Mouse (Mus musculus): ENCODE results near the gene Tma7. TPM values are rescaled to one million over a fixed set of nuclear protein-coding genes. Genes with fewer than 3 reads are reported as not detected.

Tma7 gene
- total RNA-seq, 2 experiments from 2014 or later = 186 to 241 TPM

- peak in 1 of 2 experiments; percentile 6 for DNase-seq (ENCODE audit: low spot score in 2 of 2)
These were observed 32.3 kb downstream of the Tma7 start for GRCm38 (mm10) chr9:109049996-109050673.

DNA sequence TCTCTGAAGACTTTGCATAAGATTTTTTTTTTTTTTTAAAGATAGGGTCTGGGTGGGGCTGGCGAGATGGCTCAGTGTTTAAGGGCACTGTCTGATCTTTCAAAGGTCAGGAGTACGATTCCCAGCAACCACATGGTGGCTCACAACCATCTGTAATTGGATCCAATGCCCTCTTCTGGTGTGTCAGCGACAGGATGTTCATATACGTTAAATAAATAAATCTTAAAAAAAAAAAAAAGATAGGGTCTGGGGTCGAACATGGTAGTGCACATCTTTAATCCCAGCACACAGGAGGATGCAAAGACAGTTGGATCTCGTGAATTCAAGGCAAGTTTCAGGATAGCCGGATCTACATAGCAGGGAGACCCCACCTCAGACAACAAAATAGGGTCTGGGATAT is 33.1 kb downstream of the Tma7 start:
- DNase-seq (ENCODE audit: low spot score in 2 of 2) = no peak

DNA sequence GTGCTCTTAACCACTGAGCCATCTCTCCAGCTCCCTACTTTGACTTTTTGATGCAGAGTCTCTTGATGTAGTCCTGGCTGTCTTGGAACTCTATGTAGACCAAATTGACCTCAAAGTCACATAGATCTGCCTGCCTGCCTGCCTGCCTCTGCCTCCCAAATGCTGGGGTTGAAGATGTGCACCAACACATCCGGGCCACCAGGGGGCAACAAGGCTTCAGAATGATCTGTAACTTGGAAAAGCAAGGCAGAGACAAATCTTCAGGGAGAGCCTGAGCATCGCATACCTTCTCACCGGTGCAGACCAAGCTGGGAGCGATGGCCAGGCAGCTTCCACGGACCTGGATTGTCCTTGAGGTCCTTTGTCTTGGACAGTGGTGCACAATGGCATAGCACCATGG is 36.1 kb downstream of the Tma7 start:
- DNase-seq (ENCODE audit: low spot score in 2 of 2) = peak; percentile 19 to 50

DNA sequence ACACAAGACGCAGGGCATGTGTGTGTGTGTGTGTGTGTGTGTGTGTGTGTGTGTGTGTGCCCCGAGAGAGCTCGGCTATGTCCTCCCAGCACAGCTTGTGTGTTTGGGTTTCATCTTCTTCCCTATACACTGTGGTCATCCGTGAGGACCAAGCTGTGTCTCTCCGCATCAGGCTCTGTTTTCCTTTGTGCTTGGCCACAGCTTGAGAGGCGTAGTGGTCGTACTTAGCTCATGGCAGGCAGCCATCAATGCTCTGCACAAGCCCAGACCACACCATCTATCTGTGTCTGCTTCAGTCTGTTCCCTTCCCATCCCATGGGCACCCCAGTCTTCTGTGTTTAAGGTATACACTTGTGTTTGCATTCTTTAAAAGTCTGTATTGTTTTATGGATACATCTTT is 41.0 kb downstream of the Tma7 start:
- peak in 1 of 2 experiments; percentile 6 for DNase-seq (ENCODE audit: low spot score in 2 of 2)

DNA sequence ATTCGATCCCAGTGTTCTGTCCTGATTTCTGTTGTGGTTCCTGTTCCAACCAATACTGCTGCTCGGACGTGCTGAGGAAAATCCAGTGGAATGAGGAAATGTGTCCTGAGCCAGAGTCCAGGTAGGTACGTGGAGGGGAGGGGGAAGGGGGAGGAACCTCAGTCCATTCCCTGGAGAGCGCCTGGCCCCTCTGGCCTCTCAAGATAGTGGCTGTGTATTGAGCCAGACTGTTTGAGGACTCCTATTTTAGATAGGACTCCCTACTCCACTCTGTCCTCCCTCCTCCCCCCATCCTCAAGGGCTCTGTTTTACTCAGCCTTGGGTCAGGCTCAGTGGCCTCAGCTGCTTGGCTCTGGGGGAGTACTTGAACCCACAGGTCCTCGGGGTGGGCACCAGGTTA is 41.5 kb downstream of the Tma7 start:
- peak in 1 of 2 experiments; percentile 10 for DNase-seq (ENCODE audit: low spot score in 2 of 2)

- DNase-seq (ENCODE audit: low spot score in 2 of 2) = peak; percentile 4 to 15
These were observed 42.2 kb downstream of the Tma7 start for GRCm38 (mm10) chr9:109040216-109040615.

GRCm38 (mm10) chr9:109039681-109040080 is 42.7 kb downstream of the Tma7 start:
- peak; percentile 7 to 12 for DNase-seq (ENCODE audit: low spot score in 2 of 2)

- peak in 1 of 2 experiments; percentile 59 for DNase-seq (ENCODE audit: low spot score in 2 of 2)
These were observed 43.5 kb downstream of the Tma7 start for GRCm38 (mm10) chr9:109038901-109039364.

- DNase-seq (ENCODE audit: low spot score in 2 of 2) = peak; percentile 80 to 85
These were observed 44.1 kb downstream of the Tma7 start, which contains the start of gene Shisa5 for GRCm38 (mm10) chr9:109038086-109038895. Shisa5 (plus strand) TSS chr9:109038565.

GRCm38 (mm10) chr9:109032435-109032834 is 50.0 kb downstream of the Tma7 start:
- DNase-seq (ENCODE audit: low spot score in 2 of 2) = peak in 1 of 2 experiments; percentile 12

DNA sequence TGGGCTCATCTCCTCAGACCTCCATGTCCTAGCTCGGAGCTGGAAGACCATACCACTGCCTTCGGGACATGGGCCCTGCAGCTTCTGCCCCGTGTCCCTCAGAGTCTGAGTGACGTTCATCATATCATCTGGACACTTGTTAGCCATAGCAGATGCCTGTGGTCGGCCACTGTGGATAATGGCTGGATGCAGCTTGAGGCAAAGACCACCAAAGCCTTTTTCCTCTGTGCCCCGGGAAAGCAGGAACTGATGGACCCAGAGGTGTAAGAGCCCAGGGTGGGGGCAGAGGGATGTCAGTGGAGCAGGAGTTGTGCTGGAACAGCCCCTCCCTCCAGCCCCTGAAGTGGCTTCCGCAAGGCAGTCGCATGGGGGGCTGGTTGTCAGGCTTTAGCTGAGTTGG is 50.7 kb downstream of the Tma7 start:
- DNase-seq (ENCODE audit: low spot score in 2 of 2) = peak; percentile 4 to 12

DNA sequence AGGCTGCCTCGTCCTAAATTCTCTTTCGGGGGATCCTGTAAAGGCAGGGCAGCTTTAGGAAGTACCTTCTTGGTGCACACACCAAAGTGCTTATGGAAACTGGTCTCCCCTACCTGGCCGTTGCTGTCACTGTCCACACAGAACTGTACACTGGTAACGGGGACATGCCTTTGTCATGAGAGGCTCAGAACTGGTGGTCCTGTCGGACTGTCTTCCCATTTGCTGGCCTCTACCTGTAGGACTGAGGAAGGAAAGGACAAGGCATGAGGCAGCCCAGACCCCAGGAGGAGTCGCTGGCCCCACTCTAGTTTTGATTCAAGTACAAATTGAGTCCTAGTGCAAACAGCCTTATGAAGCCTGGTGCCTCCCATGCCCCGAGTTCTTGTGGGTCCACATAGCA is 51.4 kb downstream of the Tma7 start:
- peak in 1 of 2 experiments; percentile 6 for DNase-seq (ENCODE audit: low spot score in 2 of 2)

DNA sequence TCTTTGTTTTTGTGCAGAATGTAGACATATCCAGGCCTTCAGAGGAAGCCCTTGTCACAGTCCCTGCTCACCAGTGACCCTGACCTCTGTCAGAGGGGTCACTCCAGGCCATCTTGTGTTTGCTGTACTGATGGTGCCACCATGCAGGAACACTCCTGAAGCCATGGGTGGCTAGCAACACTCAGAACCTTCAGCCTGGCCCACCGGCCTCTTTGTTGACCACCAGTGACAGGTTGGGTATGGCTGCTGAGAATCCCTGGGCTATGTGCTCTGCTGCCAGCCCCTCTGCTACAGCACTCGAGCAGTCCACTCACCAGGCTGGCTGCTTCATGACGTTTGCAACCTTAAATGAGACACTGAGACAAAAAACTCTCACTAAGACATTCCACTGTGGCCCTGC is 52.1 kb downstream of the Tma7 start:
- peak in 1 of 2 experiments; percentile 6 for DNase-seq (ENCODE audit: low spot score in 2 of 2)

GRCm38 (mm10) chr9:109028919-109029318 is 53.5 kb downstream of the Tma7 start:
- peak; percentile 6 to 10 for DNase-seq (ENCODE audit: low spot score in 2 of 2)

- peak in 1 of 2 experiments; percentile 4 for DNase-seq (ENCODE audit: low spot score in 2 of 2)
These were observed 54.0 kb downstream of the Tma7 start for GRCm38 (mm10) chr9:109028421-109028820.

DNA sequence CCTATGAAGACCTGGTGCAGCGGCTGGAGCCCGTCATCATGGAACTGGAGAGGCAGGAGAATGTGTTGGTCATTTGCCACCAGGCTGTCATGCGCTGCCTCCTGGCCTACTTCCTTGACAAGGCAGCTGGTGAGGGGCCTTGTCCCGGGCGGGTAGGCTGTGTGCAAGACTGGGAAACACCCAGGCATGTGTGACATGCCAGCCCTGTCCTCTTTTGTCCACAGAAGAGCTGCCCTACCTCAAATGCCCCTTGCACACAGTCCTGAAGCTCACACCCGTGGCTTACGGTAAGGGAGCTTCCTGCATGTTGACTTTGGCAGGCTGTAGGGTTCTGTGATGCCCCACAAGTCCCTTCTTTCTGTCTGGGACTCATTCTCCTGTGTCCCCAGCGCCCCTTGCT is 54.9 kb downstream of the Tma7 start:
- DNase-seq (ENCODE audit: low spot score in 2 of 2) = peak; percentile 18 to 40

Other genes with a start within 250 kb of the Tma7 start
- gene Slc26a6, start 229.3 kb downstream of the Tma7 start, total RNA-seq (2021) = 10 to 100 TPM in 1 of 2 experiments, 1 to 10 TPM in 1; 9.8 to 11.2 TPM
- not detected for gene Tmem89, start 168.0 kb downstream of the Tma7 start, total RNA-seq (2021)
- 100 to 1,000 TPM; 612 to 624 TPM for gene Uqcrc1, start 146.0 kb downstream of the Tma7 start, total RNA-seq (2021)
- 10 to 100 TPM; 16.0 to 16.4 TPM for gene Col7a1, start 129.0 kb downstream of the Tma7 start, total RNA-seq (2021)
- gene Ucn2, start 96.6 kb downstream of the Tma7 start, total RNA-seq (2021) = 1 to 10 TPM; 2.9 to 3.8 TPM
- 10 to 100 TPM; 17.2 to 21.4 TPM for gene Pfkfb4, start 90.8 kb downstream of the Tma7 start, total RNA-seq (2021)
- gene Shisa5, start 44.0 kb downstream of the Tma7 start, total RNA-seq (2021) = 10 to 100 TPM; 50.6 to 54.3 TPM
- 10 to 100 TPM; 10.3 to 12.0 TPM for gene Trex1, start 22.9 kb downstream of the Tma7 start, total RNA-seq (2021)
- 10 to 100 TPM; 10.4 to 13.5 TPM for gene Atrip, start 8.5 kb downstream of the Tma7 start, total RNA-seq (2021)
- gene Ccdc51, start 94 bp downstream of the Tma7 start, total RNA-seq (2021) = 1 to 10 TPM; 8.6 to 9.1 TPM
- 1 to 10 TPM; 8.4 to 9.8 TPM for gene Plxnb1, start 12.8 kb upstream of the Tma7 start, total RNA-seq (2021)
- not detected for gene Fbxw21, start 79.5 kb upstream of the Tma7 start, total RNA-seq (2021)
- not detected for gene Fbxw13, start 113.4 kb upstream of the Tma7 start, total RNA-seq (2021)
- not detected for gene Fbxw20, start 152.2 kb upstream of the Tma7 start, total RNA-seq (2021)
- not detected for gene Fbxw14, start 205.1 kb upstream of the Tma7 start, total RNA-seq (2021)